In genomic region chr13:47100587-47100986, GRCm38 (mm10) we compare ENCODE assay signal across 3 mouse cellular contexts.
TF ChIP-seq lines count a peak whose summit lies in the region.

No protein-coding gene starts in this region.

TF ChIP-seq in CH12.LX, 34 proteins besides CTCF, POLR2A, EP300 and RAD21:
- TF ChIP-seq JUND (conservative IDR thresholded peaks at IDR 0.05; ENCODE audit: low read depth, low read length) (no peak), MAFK (IDR thresholded peaks at IDR 0.05; ENCODE audit: insufficient replicate concordance, low read length) (0 out of 2 replicates have a peak, but pooled peaks have one; percentile 39)

TF ChIP-seq in ES-E14, 5 proteins besides CTCF, POLR2A, EP300 and RAD21:
- TF ChIP-seq HCFC1 (IDR thresholded peaks at IDR 0.05; ENCODE audit: borderline replicate concordance, insufficient read depth, low read length): no peak
- peak; percentile 82 for TF ChIP-seq MAFK (IDR thresholded peaks at IDR 0.05; ENCODE audit: insufficient read depth, low read depth, low read length)
- no peak for TF ChIP-seq ZC3H11A (IDR thresholded peaks at IDR 0.05; ENCODE audit: borderline replicate concordance, low read depth, low read length)
- TF ChIP-seq CHD2 (IDR thresholded peaks at IDR 0.05; ENCODE audit: low read depth, low read length): no peak

TF ChIP-seq in MEL, 35 proteins besides CTCF, POLR2A, EP300 and RAD21:
- no peak for TF ChIP-seq MXI1 (IDR thresholded peaks at IDR 0.05; ENCODE audit: low read depth, low read length)
- TF ChIP-seq SMC3 (IDR thresholded peaks at IDR 0.05; ENCODE audit: low read depth, low read length): no peak
- no peak for TF ChIP-seq GATA1 (IDR thresholded peaks at IDR 0.05; ENCODE audit: low read depth, low read length)
- TF ChIP-seq MAFK (IDR thresholded peaks at IDR 0.05; ENCODE audit: borderline replicate concordance, low read depth, low read length): peak; percentile 63; the same call in 1 of the 2 replicates
